Mouse (Mus musculus): ENCODE data around the gene Auts2. TPM values are rescaled to one million over a fixed set of nuclear protein-coding genes. Genes with fewer than 3 reads are reported as not detected.

Auts2 gene
- polyA plus RNA-seq (2015; fragmentation: Nextera tagmentation; extraction: Ambion mirVana), result 14.0 and 16.3 TPM in 2 replicates

DNA sequence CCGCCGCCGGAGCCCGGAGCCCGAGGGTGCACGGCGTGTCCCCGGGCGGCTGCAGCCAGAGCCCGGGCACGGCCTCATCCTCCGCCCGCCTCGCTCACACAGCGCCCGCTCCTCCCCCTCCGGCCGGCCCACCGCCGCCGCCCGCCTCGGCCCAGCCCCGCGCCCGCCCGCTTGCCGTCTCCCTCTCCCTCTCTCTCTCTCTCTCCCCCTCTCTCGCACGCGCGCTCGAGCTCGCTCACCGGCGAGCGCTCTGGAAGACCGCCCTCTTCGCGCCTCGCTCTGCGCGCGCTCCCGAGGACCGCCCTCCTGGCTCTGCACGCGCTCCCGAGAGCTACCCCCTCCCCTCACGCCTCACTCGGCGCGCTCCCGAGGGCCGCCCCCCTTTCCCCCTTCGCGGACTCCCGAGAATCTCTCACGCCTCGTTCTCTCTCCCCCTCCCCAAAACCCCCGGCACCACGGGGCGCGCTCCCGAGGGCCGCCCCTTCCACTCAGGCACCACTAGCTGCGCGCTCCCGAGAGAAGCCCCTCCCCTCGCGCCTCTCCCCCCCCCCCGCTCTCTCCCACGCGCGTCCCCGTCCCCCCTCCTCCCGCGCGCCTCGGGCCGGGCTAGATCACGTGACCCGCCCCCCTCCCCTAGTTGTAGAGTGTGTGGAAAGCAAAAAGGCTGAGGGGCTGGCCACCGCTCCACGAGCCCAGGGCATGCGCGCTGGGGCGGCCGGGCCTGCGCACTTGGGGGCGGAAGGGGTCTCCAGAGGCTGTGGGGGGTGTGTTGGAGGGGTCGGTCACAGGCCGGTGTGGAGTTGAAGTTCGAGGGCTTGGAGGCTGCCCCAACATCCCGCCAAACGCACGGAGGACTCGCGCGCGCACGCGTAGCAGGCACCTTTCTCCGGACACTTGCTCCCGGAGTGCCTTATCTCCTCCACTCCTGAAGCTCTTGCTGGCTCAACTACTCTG, at the start of gene Auts2:
Gene Auts2, minus strand, starts transcription at position 227 of the 954 bp plus-strand sequence.

